Mouse (Mus musculus) c-Kit-negative CD71-positive TER-119-positive erythroid progenitor cells, embryonic 14.5 days (primary cell): ENCODE measurements at regions not wholly inside any gene's neighbourhood (a gene's known extent, or its start where the extent isn't known, plus 50 kb on each side); places are given as distances from the start of the nearest gene placed in this dataset.
"Not testable (repeated sequence)": the region's sequence is repeated elsewhere in the genome, so short reads cannot be mapped to it uniquely, and the experiment has no call there.

Source experiments
- DNase-seq: peaks from one replicate; pipeline ENCODE4 v3.0.0-alpha.2; 2013; ENCODE audit warnings: low read depth, low spot score

DNA sequence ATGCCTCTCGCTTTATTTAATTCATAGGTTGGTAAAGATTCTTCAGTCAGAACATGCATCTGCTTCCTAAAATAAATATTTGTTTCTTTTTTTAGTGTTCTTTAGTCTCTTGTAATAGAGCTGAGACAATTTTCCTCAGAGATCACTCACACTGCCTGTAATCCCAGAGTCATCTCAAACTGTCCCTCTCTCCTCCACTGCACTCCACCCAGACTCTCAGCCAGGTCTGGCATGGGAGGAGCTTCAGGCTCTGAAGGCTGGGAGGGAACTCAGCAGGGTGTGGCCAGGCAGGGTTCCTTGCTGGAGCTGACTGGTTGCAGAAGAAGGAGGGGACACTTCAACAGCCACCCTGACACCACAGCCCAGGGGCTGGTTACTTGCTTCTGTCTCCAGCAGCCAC, 524.8 kb downstream of the Dad1 start:
- DNase-seq, result not testable (repeated sequence)

DNA sequence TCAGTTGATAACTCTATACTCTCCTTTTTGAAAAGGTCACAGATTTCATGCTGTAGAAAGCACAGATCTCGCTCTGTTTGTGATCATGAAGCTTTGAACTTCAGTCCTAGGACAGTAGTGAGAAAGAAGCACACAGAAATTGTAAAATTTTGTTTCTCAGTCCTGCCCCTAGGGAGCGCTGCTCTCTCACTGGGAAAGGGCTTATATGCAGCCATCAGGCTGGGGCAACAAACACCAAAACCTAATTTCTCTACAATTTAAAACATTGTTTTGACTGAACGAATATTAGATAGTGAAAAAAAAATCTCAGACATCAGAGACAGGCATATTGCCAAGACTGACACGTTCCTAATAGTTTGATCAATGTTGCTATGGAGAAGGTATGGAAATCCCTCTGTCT, 527.0 kb downstream of the Dad1 start:
- DNase-seq, result not testable (repeated sequence)

DNA sequence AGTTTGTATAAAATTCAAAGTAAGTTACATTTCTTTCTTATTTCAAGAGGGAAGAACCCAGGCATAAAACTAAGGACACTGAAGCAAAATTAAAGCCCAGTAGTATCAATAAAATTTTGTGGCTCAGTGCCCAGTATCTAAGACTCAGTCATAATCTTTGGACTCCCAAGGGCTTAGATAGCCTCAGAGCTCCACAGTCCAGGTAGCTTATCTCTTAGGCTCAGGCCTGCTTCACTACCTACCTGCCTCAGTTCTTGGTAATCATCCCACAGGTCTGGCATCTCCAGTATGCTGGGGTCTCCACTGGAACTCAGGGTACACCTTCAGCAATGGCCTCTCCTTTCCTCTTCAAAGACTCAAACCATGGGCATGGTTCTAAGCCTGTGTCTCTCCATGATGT, 530.3 kb downstream of the Dad1 start:
- DNase-seq, result not testable (repeated sequence)

DNA sequence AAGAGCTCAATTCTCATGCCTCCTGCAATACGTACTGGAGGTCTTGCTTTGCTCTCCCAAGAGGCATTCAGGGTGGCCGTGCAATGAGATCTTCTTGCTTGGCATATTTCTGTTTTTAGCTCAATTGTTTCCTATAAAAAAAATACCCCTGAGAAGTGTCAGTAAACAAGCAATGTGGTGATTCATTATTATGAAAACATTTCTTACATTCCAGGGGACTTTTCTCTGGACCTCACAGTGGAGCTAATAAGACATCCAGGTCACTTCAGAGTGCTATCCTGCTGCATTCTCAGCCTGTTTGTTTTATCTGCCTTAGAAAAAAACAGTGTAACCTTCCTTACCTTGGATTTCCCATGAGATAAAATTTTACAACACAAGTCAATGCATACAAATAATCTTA, 532.0 kb downstream of the Dad1 start:
- DNase-seq, result not testable (repeated sequence)

DNA sequence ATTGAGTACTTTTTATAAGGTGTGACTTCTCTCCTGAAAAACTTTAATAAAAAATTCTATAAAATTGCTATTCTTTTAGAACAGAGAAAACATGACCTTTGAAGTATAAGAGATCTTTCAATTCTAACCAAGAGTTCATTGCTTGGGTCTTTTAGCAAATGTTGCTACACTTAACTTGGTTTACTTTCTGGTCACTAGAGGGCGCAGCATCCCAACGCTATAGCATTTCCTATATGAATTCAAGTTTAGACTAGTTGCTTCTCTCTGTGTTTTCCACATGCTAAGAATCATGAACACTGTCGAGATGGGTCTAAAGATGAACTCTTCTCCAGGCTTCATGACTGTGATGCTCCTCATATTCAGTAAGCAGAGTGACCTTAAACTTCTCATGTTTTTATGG, 544.3 kb downstream of the Dad1 start:
- DNase-seq, result not testable (repeated sequence)

DNA sequence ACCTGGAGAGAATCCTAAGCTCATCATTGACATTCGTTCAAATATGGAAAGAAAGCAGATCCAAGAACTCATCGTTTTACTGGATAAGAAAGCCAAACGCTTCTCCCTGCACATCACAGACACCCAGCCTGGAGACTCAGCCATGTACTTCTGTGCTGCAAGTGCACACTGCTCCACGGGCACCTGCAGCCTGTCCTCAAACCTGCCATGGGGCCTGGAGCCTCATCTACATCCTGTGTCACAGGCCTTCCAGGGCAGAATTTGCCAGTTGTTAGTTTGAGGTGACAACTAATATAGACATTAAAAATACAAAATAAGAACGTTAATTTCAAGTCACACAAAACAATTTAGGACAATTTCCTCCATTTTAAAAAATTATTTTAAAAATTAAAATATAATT, 549.6 kb downstream of the Dad1 start:
- DNase-seq, result not testable (repeated sequence)

DNA sequence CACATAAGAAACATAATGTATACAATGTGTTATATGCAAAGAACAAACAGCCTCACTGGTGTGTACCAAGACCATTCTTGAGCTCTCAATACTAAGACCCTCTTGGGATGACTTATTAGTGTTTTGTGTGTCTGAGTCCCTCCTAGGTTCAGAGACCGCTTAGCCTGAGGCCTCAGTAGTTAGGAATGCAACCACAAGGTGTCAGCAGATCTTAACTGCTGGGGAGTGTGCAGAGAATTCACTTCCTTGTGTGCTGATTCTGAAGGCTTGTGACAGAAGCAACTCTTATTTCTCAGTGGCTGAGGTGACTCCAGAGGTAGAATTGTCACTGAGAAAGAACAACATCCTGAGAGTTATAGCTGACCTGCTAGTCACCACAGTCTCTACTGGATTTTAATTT, 550.3 kb downstream of the Dad1 start:
- DNase-seq, result not testable (repeated sequence)

DNA sequence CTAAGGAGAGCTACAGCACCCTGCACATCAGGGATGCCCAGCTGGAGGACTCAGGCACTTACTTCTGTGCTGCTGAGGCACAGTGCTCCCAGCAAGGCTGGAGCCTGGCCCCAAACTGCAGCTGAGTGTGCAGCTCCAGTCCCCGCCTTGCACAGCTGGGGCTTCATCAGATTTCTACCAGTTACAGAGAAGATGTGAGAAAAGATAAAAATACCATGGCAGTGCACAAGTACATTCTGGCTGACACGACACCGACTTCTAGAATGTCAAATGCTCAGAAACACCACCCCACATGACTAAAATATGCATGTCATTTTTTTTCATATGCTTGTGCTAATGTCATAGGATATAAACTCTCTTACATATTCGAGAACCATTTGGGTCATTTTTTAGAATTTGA, 569.8 kb downstream of the Dad1 start:
- DNase-seq, result not testable (repeated sequence)

DNA sequence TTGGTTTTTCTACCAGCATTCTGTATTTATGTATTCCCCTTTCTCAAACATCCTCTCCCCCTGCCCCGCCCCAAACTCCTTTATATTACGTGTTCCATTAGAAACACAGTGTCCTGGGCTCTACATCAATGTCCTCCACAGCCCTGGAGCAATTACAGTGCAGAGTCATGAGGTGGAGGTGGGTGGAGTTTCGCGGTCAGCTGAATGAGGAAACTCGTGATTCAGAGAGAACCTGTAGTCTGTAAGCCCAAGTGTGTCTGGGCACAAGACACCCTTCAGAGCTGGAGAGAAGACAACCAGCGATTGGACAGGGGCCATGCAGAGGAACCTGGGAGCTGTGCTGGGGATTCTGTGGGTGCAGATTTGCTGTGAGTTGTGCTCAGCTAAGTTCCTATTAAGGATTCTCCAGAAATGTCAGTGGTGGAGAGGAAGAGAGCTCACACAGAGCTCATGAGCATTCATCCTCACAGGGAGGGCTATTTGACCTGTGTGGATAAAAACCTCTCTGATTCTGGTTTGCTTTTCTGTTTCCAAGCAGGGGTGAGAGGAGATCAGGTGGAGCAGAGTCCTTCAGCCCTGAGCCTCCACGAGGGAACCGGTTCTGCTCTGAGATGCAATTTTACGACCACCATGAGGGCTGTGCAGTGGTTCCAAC, 570.4 kb downstream of the Dad1 start:
- DNase-seq, result not testable (repeated sequence)

DNA sequence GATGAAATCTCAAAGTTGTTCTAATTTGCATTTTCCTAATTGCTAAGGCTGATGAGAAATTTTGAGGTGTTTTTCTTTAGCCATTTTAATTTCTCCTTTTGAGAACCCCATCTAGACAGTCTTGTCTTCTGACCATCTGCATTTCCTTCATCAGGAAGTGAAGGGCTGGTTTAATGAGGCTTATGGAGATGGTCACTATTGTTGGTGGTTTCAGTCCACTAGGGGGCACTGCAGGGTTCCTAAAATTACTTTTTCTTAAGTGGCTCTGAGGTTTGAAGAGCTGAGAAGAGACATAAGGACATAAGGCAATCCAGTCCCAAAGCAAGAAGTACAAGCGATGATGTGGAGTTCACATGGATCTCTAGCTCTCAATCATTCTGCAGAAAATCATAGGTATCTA, 571.2 kb downstream of the Dad1 start:
- not testable (repeated sequence) for DNase-seq

DNA sequence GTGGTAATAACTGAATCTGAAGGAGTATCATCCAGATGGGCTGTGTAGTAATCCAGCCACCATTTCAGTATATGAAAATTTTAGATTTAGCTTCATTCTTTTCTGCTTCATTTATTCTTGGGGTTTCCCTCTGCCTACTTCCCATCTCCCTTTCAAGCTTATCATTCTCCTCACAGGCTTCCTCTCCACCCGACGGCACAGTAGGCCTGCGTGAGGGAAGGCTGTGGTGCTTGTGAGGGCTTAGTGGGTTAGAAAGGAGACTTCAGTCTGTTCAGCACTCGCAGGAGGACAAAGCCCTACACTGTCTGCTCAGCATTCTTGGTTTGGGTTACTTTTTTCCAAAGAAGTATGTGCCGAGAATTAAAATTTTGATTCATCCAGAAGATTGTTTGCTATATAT, 572.6 kb downstream of the Dad1 start:
- not testable (repeated sequence) for DNase-seq

DNA sequence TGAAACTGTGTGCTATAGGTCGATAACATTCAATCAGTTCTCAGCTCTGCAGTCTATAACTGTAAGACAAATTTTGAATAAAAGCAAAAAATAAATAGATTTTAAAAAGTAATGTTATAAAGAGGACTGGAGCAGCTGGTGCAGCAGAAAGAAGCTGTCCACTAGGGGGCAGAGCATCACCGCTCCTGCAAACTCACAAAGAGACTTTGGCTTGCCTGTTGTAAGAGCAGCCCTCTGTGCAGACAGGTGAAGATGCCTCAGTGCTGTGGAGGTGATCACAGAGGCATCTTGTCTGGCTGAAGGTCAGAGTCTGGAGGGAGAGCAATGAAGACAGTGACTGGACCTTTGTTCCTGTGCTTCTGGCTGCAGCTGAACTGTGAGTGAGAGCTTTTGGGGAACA, 588.2 kb downstream of the Dad1 start:
- DNase-seq, result not testable (repeated sequence)

DNA sequence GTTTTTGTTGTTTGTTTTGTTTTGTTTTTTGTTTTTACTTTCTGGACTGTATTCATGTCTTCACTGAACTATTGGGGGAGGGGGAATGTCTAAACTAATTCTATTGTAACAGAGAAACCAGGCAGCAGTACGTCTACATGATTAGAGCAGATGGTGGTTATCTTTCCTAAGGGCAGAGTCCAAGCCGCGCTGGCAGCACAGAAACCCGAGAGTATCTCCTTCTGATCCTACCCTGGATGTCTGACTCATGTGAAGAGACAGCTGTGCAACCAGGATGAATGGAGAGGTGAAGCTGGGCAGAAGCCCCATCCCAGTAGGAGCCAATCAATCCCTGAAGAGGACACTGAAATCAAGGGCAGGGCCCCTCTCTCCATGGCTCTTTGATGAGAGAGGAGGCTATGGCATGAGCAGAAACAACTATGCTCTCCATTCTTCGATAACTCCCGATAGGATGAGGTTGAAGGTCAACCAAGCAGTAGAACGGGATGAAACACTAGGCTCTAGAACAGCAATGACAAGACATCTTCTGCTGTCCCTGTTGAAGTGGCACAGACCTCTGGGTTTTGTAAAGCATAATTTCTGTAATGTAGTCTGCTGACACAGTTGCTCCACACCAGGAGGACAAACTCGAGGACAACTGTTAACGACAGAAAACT, 591.1 kb downstream of the Dad1 start:
- DNase-seq, result not testable (repeated sequence)

DNA sequence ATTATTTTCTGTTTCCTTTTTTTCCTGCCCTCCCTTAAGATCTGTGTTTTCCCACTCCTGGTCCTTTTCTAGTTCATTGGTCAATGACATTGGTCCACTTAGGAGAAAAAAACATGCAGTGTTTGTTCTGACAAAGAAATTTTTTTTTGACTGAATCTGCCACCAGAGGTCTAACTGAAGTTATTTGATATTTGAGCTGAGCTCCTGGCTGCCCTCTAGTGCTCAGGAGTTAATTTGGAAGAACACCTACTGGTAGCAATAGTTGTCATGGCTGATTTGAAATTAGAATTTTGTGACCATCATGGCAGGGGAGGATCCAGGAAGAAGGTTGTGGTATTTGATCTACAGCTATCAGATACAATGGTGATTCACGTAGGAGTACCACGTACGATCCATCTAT, 599.2 kb downstream of the Dad1 start:
- DNase-seq, result not testable (repeated sequence)

DNA sequence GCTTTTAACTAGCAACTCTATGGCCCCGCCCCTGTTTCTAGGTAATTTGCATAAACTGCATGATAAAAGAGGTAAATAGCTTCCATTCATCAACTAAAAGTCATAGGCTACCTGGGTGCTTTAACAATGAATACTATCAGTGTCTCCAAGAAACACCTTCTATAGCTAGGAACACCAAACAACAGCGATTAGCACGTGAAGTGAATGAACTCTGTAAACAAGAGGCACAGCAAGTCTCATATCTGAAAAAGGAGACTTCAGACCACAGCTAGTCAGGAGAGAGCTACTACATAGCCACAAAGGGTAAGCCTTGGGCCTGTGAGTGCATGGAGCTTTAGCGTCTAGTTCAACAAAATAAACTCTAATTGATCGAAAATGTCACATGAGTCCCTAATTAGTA, 602.8 kb downstream of the Dad1 start:
- not testable (repeated sequence) for DNase-seq

DNA sequence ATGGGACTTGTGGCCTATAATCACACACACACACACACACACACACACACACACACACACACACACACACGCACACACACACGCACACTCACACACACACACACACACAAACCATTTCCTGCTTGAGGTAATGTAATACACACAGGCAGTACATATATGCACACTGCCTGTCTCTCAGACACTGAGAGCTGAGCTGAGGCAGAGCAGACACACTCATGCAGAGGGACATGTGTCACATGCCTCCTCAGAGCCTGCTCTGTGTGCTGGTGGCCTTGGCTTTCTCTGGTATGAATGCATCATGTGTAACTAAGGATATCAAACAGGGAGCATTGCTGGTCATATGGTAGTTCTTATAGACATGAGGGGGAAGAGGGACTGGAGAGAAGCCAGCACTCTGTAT, 604.7 kb downstream of the Dad1 start:
- not testable (repeated sequence) for DNase-seq

DNA sequence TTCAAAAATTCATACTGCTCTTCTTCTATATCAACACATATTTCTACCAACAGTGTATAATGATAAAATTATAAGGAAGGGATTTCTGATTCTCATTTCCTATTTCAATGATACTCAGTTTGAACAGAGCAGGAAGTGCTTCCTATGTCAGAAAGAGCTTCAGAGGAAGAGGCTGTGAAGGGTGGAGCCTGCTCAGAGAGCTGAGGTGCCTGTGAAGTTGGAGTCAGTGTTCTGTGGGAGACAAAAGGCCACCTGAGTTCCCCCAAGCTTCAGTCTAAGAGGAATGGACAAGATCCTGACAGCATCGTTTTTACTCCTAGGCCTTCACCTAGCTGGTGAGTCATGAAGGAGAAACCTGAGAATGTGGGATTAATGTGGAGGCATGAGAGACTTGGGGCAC, 613.5 kb downstream of the Dad1 start:
- DNase-seq, result not testable (repeated sequence)

DNA sequence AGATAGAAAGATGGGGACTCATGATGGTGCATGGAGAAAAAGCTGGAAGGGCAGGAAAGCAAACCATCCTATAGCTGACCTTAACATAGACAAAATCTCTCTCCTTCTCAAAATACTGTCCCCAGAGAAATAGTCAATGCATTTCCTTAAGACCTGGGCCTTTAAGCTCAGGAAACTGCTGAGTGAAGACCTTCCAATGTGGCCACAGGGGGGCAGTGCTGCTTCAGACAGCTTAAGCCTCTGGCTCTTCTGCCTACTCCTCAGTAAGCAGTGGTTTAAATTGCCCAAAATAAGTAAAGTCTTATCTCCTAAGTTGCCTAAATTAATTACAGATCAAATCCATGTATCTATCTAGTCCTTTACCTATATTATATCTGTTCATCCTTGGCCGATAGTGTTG, 616.2 kb downstream of the Dad1 start:
- DNase-seq, result not testable (repeated sequence)

DNA sequence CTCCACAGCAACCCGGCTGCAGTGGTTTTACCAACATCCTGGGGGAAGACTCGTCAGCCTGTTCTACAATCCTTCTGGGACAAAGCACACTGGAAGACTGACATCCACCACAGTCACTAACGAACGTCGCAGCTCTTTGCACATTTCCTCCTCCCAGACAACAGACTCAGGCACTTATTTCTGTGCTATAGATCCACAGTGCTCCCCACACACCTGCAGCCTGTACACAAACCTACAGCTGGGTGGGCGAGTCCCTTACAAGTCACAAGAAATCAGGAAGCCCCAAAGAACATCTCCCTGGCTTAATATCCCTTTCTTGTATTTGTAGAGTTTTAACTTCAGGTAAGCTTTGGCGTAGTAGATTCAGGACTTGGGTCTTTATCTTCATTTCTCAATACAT, 618.7 kb downstream of the Dad1 start:
- DNase-seq, result not testable (repeated sequence)

DNA sequence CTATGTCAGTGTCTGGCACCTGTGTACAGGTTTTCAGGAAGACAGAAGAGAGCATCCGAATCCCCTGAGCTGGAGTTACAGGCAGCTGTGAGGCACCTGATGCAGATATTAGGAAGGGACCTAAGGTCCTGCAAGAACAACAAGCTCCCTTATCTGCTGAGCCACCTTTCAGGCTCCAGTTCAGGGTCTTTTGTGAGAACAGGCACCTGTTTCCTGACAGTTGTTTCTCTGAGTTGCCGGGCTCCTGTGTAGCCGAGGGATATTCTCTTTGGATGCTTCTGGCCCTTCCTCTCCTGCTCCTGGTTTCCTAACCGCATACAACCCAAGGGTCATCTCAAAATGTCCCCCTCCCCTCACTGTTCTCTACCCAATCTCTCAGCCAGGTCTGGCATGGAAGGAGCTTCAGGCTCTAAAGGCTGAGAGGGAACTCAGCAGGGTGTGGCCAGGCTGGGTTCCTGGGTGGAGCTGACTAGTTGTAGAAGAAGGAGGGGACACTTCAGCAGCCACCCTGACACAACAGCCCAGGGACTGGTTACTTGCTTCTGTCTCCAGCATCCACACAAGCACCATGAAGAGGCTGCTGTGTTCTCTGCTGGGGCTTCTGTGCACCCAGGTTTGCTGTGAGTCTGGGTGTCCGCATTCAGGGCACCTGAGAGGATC, 619.5 kb downstream of the Dad1 start:
- DNase-seq, result not testable (repeated sequence)

DNA sequence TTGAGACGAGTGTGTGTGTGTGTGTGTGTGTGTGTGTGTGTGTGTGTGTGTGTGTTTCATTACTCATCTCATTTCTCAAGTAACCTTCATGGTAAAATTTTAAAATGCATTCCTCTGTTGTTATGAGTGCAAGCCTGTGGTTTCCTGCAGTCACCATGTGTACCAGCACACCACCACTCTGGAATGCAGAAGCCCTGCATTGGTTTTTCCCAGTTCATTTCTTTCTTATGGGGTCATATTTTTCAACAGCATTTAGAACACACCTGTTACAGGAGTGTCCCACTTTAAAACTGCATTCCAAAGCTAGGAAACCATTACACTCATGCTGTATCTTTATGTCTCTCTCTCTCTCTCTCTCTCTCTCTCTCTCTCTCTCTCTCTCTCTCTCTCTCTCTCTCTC, 620.2 kb downstream of the Dad1 start:
- DNase-seq, result not testable (repeated sequence)

DNA sequence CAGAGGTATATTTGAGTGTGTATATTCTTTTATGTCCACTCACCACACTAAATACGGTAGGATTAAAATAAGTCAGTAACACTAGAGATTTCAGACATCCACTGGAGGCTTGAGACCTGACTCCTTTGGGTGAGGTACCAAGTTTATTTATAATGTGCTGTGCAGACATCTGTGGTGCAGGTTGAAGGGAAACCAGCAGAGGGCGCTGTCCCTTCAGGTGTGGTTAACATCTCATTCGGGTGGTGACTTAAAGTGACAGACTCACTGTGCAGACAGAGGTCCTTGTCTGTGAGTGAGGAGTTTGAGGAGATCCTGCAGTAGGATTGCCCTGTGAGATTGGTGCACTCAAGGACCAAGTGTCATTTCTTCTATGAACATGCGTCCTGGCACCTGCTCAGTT, 632.5 kb downstream of the Dad1 start:
- not testable (repeated sequence) for DNase-seq

DNA sequence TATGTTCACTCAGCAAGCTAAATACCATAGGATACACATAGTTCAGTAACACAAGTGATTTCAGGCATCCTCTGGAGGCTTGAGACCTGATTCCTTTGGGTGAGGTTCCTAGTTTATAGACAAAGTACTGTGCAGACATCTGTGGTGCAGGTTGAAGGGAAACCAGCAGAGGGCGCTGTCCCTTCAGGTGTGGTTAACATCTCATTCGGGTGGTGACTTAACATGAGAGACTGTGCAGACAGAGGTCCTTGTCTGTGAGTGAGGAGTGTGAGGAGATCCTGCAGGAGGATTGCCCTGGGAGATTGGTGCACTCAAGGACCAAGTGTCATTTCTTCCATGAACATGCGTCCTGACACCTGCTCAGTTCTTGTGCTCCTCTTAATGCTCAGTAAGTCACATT, 637.8 kb downstream of the Dad1 start:
- not testable (repeated sequence) for DNase-seq
